Mouse (Mus musculus): ENCODE data around the gene Cyp2t4. TPM values are rescaled to one million over a fixed set of nuclear protein-coding genes. Genes with fewer than 3 reads are reported as not detected.

The Cyp2t4 gene
- total RNA-seq, 2 experiments from 2014 or later = not detected

GRCm38 (mm10) chr7:27160921-27161320 lies 7.4 kb downstream of the Cyp2t4 start:
- no peak for DNase-seq (ENCODE audit: low spot score in 2 of 2)

DNA sequence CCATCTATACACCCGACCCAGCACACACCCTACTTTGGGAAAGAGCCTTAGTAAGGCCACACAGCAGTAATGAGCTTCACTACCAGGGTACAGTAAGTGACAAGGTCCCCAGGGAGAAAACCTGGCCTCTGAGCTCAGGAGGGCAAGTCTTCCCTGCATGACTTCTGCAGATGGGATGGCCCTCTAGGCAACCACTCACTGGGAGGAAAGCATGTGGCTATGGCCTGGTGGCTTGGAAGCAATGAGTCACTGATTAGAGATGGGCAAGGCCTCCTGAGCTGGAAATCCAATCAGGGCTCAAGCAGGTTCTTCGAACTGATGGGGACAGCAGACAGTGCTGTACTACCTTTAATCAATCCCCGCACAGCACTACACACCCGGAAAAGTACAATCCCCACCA lies 8.2 kb downstream of the Cyp2t4 start:
- no peak for DNase-seq (ENCODE audit: low spot score in 2 of 2)

GRCm38 (mm10) chr7:27162780-27163449 lies 9.4 kb downstream of the Cyp2t4 start:
- DNase-seq (ENCODE audit: low spot score in 2 of 2) = no peak

DNA sequence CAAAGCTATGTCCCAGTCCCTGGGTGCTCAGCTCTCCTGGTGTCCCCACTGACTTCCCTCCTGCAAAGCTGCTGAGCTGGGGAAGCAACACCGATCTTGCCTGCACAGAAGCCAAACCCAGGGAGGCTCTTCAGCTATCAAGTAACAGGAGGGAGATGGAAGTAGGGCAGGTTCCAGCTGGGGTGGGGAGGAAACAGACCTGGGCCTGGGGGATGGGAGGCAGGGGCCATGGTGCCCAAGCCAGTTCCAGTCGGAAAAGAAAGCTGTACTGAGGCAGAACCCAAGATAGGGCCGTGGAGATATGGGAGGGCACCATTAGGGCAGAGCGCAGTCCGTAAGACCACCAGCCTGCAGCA lies 9.9 kb downstream of the Cyp2t4 start:
- no peak for DNase-seq (ENCODE audit: low spot score in 2 of 2)

DNA sequence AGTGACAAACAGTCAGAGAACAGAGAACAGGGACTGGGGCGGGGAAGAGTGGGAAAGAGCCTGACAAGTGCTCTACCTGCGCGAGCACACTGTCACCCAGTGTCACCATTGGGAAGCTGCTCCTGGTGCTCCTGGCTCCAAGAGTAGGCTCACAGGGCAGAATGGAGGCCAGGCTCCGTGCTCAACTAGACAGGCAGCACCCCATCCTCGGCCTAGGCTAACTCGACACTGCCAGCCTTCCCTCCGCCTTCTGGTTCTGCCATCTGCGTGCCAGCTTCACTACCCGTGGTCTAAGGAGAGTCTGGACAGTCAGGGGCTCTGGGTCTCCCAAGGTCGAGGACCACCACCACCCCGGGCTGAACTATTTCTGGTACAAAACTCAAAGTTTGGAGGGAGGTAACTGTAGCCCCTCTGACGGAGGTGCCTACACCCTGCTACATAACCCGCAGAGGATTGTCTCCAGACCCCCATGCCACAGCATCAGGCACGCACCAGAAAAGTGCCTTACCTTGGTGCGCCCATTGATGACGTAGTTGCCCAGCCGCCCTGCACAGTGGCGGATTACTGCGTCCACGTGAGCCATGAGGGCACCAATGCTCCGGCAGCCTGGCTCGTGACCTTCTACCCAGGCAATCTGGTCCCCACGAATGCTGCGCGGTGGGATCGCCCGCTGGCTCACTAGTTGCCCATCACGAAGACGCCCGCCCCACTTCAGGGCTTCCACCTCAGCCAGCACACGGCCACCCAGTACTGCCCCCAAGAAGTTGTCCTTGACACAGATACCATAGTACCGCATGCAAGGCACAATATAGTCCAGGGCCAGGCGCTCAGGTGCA lies 10.8 kb downstream of the Cyp2t4 start:
- DNase-seq (ENCODE audit: low spot score in 2 of 2) = peak in 1 of 2 experiments; percentile 71

- no peak for DNase-seq (ENCODE audit: low spot score in 2 of 2)
These were observed 11.6 kb downstream of the Cyp2t4 start for GRCm38 (mm10) chr7:27165007-27165655.

DNA sequence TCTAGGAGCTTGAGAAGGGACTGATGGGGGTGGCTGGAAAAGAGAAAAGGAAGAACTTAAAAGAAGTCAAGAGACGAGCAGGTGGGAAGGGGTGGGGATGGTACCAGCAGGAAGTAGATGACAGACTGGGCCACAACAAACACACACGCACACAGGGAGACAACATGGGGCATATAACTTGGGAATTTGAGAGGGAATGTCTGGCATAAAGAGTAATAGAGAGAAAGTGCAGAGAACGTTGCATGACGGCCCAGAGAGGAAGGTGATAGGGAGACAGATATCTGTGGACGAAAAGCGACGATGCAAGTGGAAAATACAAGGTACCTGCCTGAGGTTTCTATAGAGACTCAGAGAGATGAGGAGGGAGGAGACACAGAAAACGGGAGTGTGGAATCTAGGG lies 12.2 kb downstream of the Cyp2t4 start:
- no peak for DNase-seq (ENCODE audit: low spot score in 2 of 2)

DNA sequence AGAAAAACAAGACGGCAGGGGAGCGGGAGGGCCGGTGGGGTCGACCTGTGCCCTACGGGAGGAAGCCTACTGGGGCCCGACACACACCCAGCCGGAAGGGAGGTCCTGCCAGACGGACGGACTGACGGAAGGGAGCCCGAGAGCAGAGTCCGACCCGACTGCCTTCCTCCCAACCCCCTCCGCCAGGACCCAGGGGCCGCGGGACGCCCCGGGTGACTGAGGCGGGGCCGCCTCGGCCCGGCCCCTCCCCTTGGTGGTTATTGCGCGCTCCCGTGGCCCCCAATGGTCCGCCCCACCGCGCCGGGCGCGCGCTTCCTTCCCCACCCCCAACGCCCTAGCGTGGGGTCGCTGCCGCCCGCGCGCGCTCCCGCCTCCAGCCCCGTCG lies 12.7 kb downstream of the Cyp2t4 start:
- peak; percentile 81 to 88 for DNase-seq (ENCODE audit: low spot score in 2 of 2)

DNA sequence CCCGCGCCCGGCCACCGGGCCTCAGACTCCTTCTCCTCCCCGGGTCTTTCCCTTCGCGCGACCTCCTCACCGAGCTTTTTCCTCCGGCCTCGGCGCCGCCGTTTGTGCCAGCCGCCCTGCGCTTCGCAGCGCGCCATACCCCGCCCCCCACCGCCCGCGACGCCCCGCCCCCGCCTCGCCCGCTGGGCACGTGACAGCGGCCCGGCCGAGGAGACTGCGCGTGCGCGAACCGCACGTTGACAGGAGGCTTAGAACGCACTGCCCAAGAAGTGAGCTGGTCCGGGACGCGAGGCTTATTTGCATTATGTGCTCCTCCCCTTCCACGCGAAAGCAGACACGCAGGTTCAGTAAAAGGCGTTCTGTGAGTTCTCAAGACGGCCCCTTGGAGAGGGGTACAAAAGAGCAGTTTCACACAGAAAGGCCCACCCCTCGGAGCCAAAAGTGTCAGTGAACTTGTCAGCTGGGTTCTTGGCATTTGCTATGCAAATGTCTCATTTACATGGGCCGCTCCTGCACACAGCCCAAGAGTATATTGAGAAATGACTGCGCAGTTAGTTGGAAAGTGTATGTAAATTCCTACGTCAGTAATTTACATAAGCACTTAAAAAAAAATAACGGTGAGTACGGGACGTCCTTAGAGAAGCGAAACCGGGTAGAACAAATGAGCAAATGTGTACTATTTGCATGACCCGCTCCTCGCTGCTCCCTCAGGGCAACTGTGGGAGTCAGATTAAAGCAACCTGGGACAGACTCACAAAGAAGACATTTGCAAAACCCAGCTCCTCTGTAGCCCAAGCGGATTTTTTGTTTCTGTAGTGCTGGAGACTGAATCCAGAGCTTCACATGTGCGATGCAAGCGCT lies 13.3 kb downstream of the Cyp2t4 start, which contains the start of gene Egln2:
TSS of gene Egln2 (minus strand) at position 189 of the 861 bp plus-strand sequence.
- DNase-seq (ENCODE audit: low spot score in 2 of 2) = peak; percentile 95

GRCm38 (mm10) chr7:27167475-27168094 lies 14.1 kb downstream of the Cyp2t4 start:
- DNase-seq (ENCODE audit: low spot score in 2 of 2) = no peak

GRCm38 (mm10) chr7:27168371-27168770 lies 14.9 kb downstream of the Cyp2t4 start:
- no peak for DNase-seq (ENCODE audit: low spot score in 2 of 2)

DNA sequence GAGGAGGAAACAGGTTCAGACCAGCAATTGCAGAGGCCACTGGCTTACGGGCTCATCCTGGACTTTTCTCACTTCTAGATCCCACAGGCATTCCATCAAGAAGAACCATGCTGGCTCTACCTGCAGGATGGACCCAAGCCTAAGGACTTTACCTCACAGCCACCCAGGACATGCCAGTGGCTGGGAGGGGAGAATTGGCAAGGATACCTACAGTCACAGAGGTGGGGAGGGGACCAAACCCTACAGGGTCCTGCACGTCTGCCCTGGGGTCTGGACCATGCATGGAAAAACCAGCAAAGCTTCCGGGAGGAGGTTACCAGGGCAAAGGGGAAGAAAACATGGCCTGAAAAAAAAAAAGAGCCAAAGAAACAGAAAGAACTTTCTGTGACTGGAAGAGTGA lies 17.5 kb downstream of the Cyp2t4 start:
- DNase-seq (ENCODE audit: low spot score in 2 of 2) = no peak

- DNase-seq (ENCODE audit: low spot score in 2 of 2) = no peak
These were observed 21.0 kb downstream of the Cyp2t4 start for GRCm38 (mm10) chr7:27174496-27174895.

GRCm38 (mm10) chr7:27174896-27175295 lies 21.4 kb downstream of the Cyp2t4 start:
- no peak for DNase-seq (ENCODE audit: low spot score in 2 of 2)

GRCm38 (mm10) chr7:27177942-27178323 lies 24.4 kb downstream of the Cyp2t4 start:
- no peak for DNase-seq (ENCODE audit: low spot score in 2 of 2)

DNA sequence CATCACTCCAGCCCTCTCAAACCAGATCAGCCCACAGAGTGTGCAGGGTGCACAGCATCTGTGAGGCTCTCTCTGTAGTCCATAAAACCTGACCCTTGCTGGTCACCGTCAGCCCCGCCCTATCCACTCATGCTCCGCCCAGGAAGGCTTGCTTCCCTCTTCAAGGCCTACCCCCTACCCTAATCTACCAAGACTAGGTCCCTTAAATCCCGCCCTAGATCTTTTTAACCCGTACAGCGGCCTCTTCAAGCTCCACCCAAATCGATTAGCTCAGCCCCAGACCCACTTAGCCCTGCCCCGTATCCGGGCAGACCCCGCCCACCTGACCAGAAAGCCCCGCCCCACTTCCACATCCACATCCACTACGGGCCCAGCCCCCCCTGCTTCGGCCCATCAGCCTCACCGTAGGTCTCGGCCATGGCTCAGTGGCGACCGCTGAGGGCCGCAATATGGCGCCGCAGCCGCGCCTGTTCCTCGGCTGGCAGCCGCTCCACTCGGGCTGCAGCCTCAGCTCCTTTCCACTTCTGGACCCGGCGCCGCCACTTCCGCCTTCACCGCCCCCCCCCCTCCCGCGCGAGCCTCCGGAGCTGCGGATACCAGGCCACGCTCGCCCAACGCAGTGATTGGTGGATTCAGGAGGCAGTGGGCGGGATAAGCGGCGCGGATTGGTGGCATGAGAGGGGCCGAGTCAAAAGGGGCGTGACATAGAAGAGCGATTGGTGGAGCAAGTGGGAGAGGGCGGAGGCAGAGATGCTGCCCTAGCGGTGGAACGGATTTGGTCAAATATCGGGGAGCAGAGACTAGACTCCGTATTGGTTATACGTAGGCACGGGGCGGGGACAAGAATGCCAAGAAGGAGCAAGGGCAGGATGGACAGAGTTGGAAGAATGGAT lies 25.1 kb downstream of the Cyp2t4 start, which contains the start of gene Rab4b:
TSS of gene Rab4b (minus strand) at position 573 of the 893 bp plus-strand sequence.
- DNase-seq (ENCODE audit: low spot score in 2 of 2) = peak; percentile 99

DNA sequence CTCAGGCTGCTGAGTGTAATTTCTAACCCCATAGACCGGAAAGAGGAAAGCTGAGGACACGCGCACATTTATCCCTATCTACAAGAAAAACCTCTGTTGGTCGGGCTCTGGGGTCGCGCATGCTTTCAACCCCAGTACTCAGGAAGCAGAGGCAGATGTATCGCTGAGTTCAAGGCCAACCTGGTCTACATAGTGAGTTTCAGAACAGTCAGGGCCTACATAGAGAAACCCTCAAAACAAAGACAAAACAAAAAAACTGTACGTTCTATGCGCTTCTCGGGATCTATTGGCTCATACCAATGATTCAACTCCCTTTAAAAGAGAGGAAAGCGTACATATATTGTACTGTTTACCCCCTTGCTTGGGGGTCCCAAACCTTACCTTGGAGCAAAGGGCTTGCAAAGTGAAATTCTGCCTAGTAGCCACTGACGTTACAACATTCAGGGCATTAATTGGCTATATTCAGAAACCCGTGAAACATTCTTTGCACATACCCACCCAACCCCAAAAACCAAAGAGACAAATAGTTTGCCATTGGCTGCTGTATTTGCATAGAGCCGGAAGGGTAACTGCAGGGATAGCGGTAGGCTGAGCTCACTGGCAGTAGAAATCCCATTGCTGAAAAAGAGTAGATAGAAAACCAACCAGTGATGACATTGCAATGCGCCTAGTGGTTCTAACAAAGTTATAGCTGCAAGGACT lies 25.9 kb downstream of the Cyp2t4 start:
- no peak for DNase-seq (ENCODE audit: low spot score in 2 of 2)

- no peak for DNase-seq (ENCODE audit: low spot score in 2 of 2)
These were observed 26.5 kb downstream of the Cyp2t4 start for GRCm38 (mm10) chr7:27180036-27180435.

Measured in layer of hippocampus, postnatal 10 days (tissue).